Mouse (Mus musculus) hindbrain, embryonic 12.5 days (tissue): ENCODE results near the gene Smyd3. TPM values are rescaled to one million over a fixed set of nuclear protein-coding genes. Genes with fewer than 3 reads are reported as not detected.

Source experiments
- ATAC-seq: fragments of 200-750 bp; cut with Nextera tagmentation; 2 replicates; pipeline ENCODE4 v1.8.0; 2017; ENCODE audit warnings: moderate TSS enrichment; ENCODE audit not compliant: low FRiP score
- H3K27ac ChIP-seq: fragments of 300-500 bp; sonication (generic); 2 replicates; pipeline ENCODE4 v1.5.1; 2016; ENCODE audit warnings: mild to moderate bottlenecking
- H3K27me3 ChIP-seq: fragments of 300-500 bp; sonication (generic); 2 replicates; pipeline ENCODE4 v1.6.1; 2016; ENCODE audit warnings: mild to moderate bottlenecking
- H3K36me3 ChIP-seq: fragments of 300-500 bp; sonication (generic); 2 replicates; pipeline ENCODE4 v1.6.1; 2016; ENCODE audit warnings: mild to moderate bottlenecking
- H3K4me1 ChIP-seq: fragments of 300-500 bp; sonication (generic); 2 replicates; pipeline ENCODE4 v1.6.1; 2016
- H3K4me2 ChIP-seq: fragments of 300-500 bp; sonication (generic); replicated peaks from 2 replicates; pipeline ENCODE4 v1.6.1; 2016; ENCODE audit warnings: mild to moderate bottlenecking
- H3K4me3 ChIP-seq: fragments of 300-500 bp; sonication (generic); 2 replicates; pipeline ENCODE4 v1.5.1; 2016; ENCODE audit warnings: mild to moderate bottlenecking
- H3K9ac ChIP-seq: fragments of 300-500 bp; sonication (generic); 2 replicates; pipeline ENCODE4 v1.6.1; 2016; ENCODE audit warnings: mild to moderate bottlenecking, moderate library complexity
- H3K9me3 ChIP-seq: fragments of 300-500 bp; sonication (generic); replicated peaks from 2 replicates; pipeline ENCODE4 v1.6.1; 2016; ENCODE audit warnings: mild to moderate bottlenecking
- WGBS: fragments of 180-500 bp; shearing (Covaris S2); methylation state at CpG from one replicate; pipeline ENCODE4 v1.1.7; 2016; 5-methylcytosine and 5-hydroxymethylcytosine counted together
- polyA plus RNA-seq: library from polyadenylated mRNA; unstranded; fragments of >200 nt; fragmentation: Nextera tagmentation; extraction: Ambion mirVana; gene quantifications from 2 replicates; pipeline ENCODE4 v1.2.1, GENCODE M21; 2016

Gene Smyd3
- polyA plus RNA-seq, 1 experiment from 2014 or later, result 19.4 TPM

- H3K27ac ChIP-seq, result no peak overlapping the region
- H3K4me3 ChIP-seq, result no peak overlapping the region
- peaks cover 27% of the 10 kb centered on the region for H3K4me1 ChIP-seq
- no peaks in the 10 kb centered on the region for H3K27me3 ChIP-seq
- no peak overlapping the region for H3K9ac ChIP-seq
- H3K9me3 ChIP-seq, result no peaks in the 10 kb centered on the region
- no peak for ATAC-seq
- H3K4me2 ChIP-seq, result no peak overlapping the region
- 55% methylated on average over 2 of the region's 2 CpGs for WGBS
- no peaks in the 10 kb centered on the region for H3K36me3 ChIP-seq
Observed at GRCm38 (mm10) chr1:179065294-179065601, 452.6 kb downstream of the Smyd3 start.

- Histone ChIP-seq H3K9me3 (no peaks in the 10 kb centered on the region), H3K4me1 (peaks cover 32% of the 10 kb centered on the region), H3K4me2 (no peak overlapping the region), H3K36me3 (no peaks in the 10 kb centered on the region), H3K27me3 (no peaks in the 10 kb centered on the region), H3K27ac (no peak overlapping the region), H3K9ac (no peak overlapping the region), H3K4me3 (no peak overlapping the region)
- WGBS, result 81% methylated on average over 14 of the region's 14 CpGs
- no peak for ATAC-seq
Observed at GRCm38 (mm10) chr1:179064601-179065293, 453.1 kb downstream of the Smyd3 start.

- Histone ChIP-seq H3K27me3 (no peaks in the 10 kb centered on the region), H3K9ac (no peak overlapping the region), H3K4me2 (no peak overlapping the region), H3K36me3 (no peaks in the 10 kb centered on the region), H3K27ac (no peak overlapping the region), H3K9me3 (no peaks in the 10 kb centered on the region), H3K4me1 (peaks cover 44% of the 10 kb centered on the region), H3K4me3 (no peak overlapping the region)
- peak; percentile 42 for ATAC-seq
- 21% methylated on average over 9 of the region's 9 CpGs for WGBS
Observed at GRCm38 (mm10) chr1:179061759-179062168, 456.1 kb downstream of the Smyd3 start.

GRCm38 (mm10) chr1:179061053-179061452 lies 456.8 kb downstream of the Smyd3 start:
- no peak overlapping the region for H3K4me2 ChIP-seq
- H3K4me3 ChIP-seq, result no peak overlapping the region
- H3K27ac ChIP-seq, result peak overlapping the region; percentile 12; the same call in 1 of the 2 replicates
- ATAC-seq, result no peak
- H3K36me3 ChIP-seq, result no peaks in the 10 kb centered on the region
- H3K27me3 ChIP-seq, result no peaks in the 10 kb centered on the region
- 75% methylated on average over 4 of the region's 4 CpGs for whole genome bisulfite sequencing
- peaks cover 44% of the 10 kb centered on the region for H3K4me1 ChIP-seq
- no peak overlapping the region for H3K9ac ChIP-seq
- no peaks in the 10 kb centered on the region for H3K9me3 ChIP-seq

- Histone ChIP-seq H3K27ac (peak overlapping the region; percentile 68), H3K4me3 (no peak overlapping the region), H3K4me1 (peaks cover 39% of the 10 kb centered on the region), H3K9ac (no peak overlapping the region), H3K9me3 (no peaks in the 10 kb centered on the region), H3K27me3 (no peaks in the 10 kb centered on the region), H3K36me3 (no peaks in the 10 kb centered on the region), H3K4me2 (no peak overlapping the region)
- 49% methylated on average over 18 of the region's 18 CpGs for WGBS
- ATAC-seq, result peak; percentile 80
Observed at GRCm38 (mm10) chr1:179060113-179060955, 457.5 kb downstream of the Smyd3 start.

- Histone ChIP-seq H3K27ac (peak overlapping the region; percentile 68), H3K4me2 (no peak overlapping the region), H3K4me1 (peaks cover 38% of the 10 kb centered on the region), H3K9ac (no peak overlapping the region), H3K4me3 (no peak overlapping the region), H3K9me3 (no peaks in the 10 kb centered on the region), H3K36me3 (no peaks in the 10 kb centered on the region), H3K27me3 (no peaks in the 10 kb centered on the region)
- no peak for ATAC-seq
- WGBS, result 78% methylated on average over 15 of the region's 15 CpGs
Observed at GRCm38 (mm10) chr1:179059286-179060112, 458.3 kb downstream of the Smyd3 start.

- H3K4me2 ChIP-seq, result no peak overlapping the region
- H3K4me1 ChIP-seq, result peaks cover 38% of the 10 kb centered on the region
- H3K4me3 ChIP-seq, result no peak overlapping the region
- no peaks in the 10 kb centered on the region for H3K36me3 ChIP-seq
- no peak overlapping the region for H3K27ac ChIP-seq
- no peaks in the 10 kb centered on the region for H3K27me3 ChIP-seq
- H3K9ac ChIP-seq, result no peak overlapping the region
- no peaks in the 10 kb centered on the region for H3K9me3 ChIP-seq
- no peak for ATAC-seq
- 78% methylated on average over 4 of the region's 4 CpGs for WGBS
Observed at GRCm38 (mm10) chr1:179058675-179059074, 459.2 kb downstream of the Smyd3 start.

- Histone ChIP-seq H3K27ac (no peak overlapping the region), H3K4me1 (peaks cover 24% of the 10 kb centered on the region), H3K27me3 (no peaks in the 10 kb centered on the region), H3K36me3 (no peaks in the 10 kb centered on the region), H3K9me3 (no peaks in the 10 kb centered on the region), H3K9ac (no peak overlapping the region), H3K4me3 (no peak overlapping the region), H3K4me2 (no peak overlapping the region)
- 82% methylated on average over 3 of the region's 3 CpGs for WGBS
- ATAC-seq, result no peak
Observed at GRCm38 (mm10) chr1:179055760-179056159, 462.1 kb downstream of the Smyd3 start.

GRCm38 (mm10) chr1:179054385-179055116 lies 463.3 kb downstream of the Smyd3 start:
- H3K4me3 ChIP-seq, result no peak overlapping the region
- 69% methylated on average over 7 of the region's 7 CpGs for WGBS
- H3K9ac ChIP-seq, result no peak overlapping the region
- H3K4me1 ChIP-seq, result peaks cover 12% of the 10 kb centered on the region
- H3K9me3 ChIP-seq, result no peaks in the 10 kb centered on the region
- H3K27ac ChIP-seq, result no peak overlapping the region
- ATAC-seq, result no peak
- H3K4me2 ChIP-seq, result no peak overlapping the region
- no peaks in the 10 kb centered on the region for H3K36me3 ChIP-seq
- no peaks in the 10 kb centered on the region for H3K27me3 ChIP-seq

- Histone ChIP-seq H3K9ac (no peak overlapping the region), H3K27me3 (no peaks in the 10 kb centered on the region), H3K4me3 (no peak overlapping the region), H3K27ac (no peak overlapping the region), H3K4me1 (peaks cover 5% of the 10 kb centered on the region; the same call in 1 of the 2 replicates), H3K4me2 (no peak overlapping the region), H3K36me3 (no peaks in the 10 kb centered on the region), H3K9me3 (no peaks in the 10 kb centered on the region)
- ATAC-seq, result no peak
- 90% methylated on average over 6 of the region's 6 CpGs for WGBS
Observed at GRCm38 (mm10) chr1:179052545-179053180, 465.2 kb downstream of the Smyd3 start.

- Histone ChIP-seq H3K9me3 (no peaks in the 10 kb centered on the region), H3K36me3 (no peaks in the 10 kb centered on the region), H3K9ac (no peak overlapping the region), H3K27ac (no peak overlapping the region), H3K4me2 (no peak overlapping the region), H3K4me3 (no peak overlapping the region), H3K4me1 (peaks cover 16% of the 10 kb centered on the region), H3K27me3 (no peaks in the 10 kb centered on the region)
- ATAC-seq, result no peak
- WGBS, result 93% methylated on average over 13 of the region's 13 CpGs
Observed at GRCm38 (mm10) chr1:179047931-179048596, 469.8 kb downstream of the Smyd3 start.
